Mouse (Mus musculus): ENCODE measurements around the gene Scp2. TPM values are rescaled to one million over a fixed set of nuclear protein-coding genes. Genes with fewer than 3 reads are reported as not detected.
A peak's percentile ranks its signal among the peaks of the same experiment; 100 is the strongest.

Scp2 gene
- total and polyA plus RNA-seq, 3 experiments: 65.8 to 84.4 TPM; not detected in 1

- Histone ChIP-seq H3K27ac (ENCODE audit: control insufficient read depth, low read depth, low read length) (no peak overlapping the region), H3K9ac (ENCODE audit: control insufficient read depth, low read depth, low read length, poor library complexity, severe bottlenecking) (no peak overlapping the region), H3K79me2 (ENCODE audit: control insufficient read depth, insufficient read depth, low read length, poor library complexity) (no peaks in the 10 kb centered on the region), H3K27me3 (ENCODE audit: control insufficient read depth in 1 of 2, insufficient read depth in 2 of 2, low read length in 2 of 2) (no peaks in the 10 kb centered on the region; a peak in 1 of 4 replicates), H3K9me3 (replicated peaks; ENCODE audit: insufficient read depth, low read length) (no peaks in the 10 kb centered on the region), H3K36me3 (ENCODE audit: control insufficient read depth in 1 of 2, insufficient read depth in 2 of 2, low read length in 2 of 2) (no peaks in the 10 kb centered on the region), H3K4me1 (ENCODE audit: control insufficient read depth in 1 of 2, insufficient read depth in 2 of 2, low read length in 2 of 2) (0 out of 4 replicates have a peak, but pooled peaks cover 0 to 2% of the 10 kb centered on the region in 2 experiments), H3K4me3 (ENCODE audit: control insufficient read depth in 1 of 2, insufficient read depth in 1 of 2, low read depth in 2 of 2, low read length in 2 of 2) (no peak overlapping the region)
- TF ChIP-seq RAD21 (IDR thresholded peaks at IDR 0.05; ENCODE audit: low read depth, low read length): peak; percentile 37
- peak; percentile 36 for TF ChIP-seq ZC3H11A (IDR thresholded peaks at IDR 0.05; ENCODE audit: low read depth, low read length)
- TF ChIP-seq CTCF (IDR thresholded peaks at IDR 0.05 in 2 of 3, conservative IDR thresholded peaks at IDR 0.05 in 1 of 3; ENCODE audit: control insufficient read depth in 1 of 3, insufficient read depth in 1 of 3, low read depth in 2 of 3, low read length in 3 of 3, poor library complexity in 1 of 3, severe bottlenecking in 1 of 3): peak; percentile 42 to 73 (median 58)
- TF ChIP-seq SMC3 (IDR thresholded peaks at IDR 0.05; ENCODE audit: low read depth, low read length): peak; percentile 50
- TF ChIP-seq MXI1 (IDR thresholded peaks at IDR 0.05; ENCODE audit: low read depth, low read length): 0 out of 2 replicates have a peak, but pooled peaks have one; percentile 31
- TF ChIP-seq TAL1 (IDR thresholded peaks at IDR 0.05; ENCODE audit: low read length): no peak
- no peak for TF ChIP-seq UBTF (IDR thresholded peaks at IDR 0.05; ENCODE audit: borderline replicate concordance, insufficient read depth, low read depth, low read length)
- peak; percentile 35 for DNase-seq (ENCODE audit: low read depth, low spot score)
Measured at GRCm38 (mm10) chr4:108015067-108015765, 129.6 kb downstream of the Scp2 start.

DNA sequence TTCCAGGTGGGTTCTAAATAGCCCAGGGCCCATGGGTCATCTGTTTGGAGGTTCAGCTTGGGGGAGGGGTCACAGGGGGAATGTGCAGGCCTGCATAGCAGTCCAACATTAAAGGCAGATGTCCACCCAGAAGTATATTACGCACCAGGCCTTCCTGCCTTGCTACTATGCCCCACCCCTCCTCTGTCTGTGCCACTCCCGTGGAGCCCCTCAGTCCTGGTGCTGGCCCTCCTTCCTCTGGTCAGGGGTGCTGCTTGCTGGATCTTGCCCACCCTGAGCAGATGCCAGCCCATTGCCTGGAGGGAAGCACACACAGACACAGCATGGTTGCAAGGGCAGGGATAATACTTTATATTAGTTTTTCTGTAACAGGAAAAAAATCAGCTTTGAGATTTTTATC, 130.3 kb downstream of the Scp2 start:
- no peak for DNase-seq (ENCODE audit: low read depth, low spot score)

GRCm38 (mm10) chr4:108008541-108008940, 136.3 kb downstream of the Scp2 start:
- Histone ChIP-seq H3K9me3 (replicated peaks; ENCODE audit: insufficient read depth, low read length) (no peaks in the 10 kb centered on the region), H3K4me3 (ENCODE audit: control insufficient read depth in 1 of 2, insufficient read depth in 1 of 2, low read depth in 2 of 2, low read length in 2 of 2) (no peak overlapping the region), H3K9ac (ENCODE audit: control insufficient read depth, low read depth, low read length, poor library complexity, severe bottlenecking) (no peak overlapping the region), H3K36me3 (ENCODE audit: control insufficient read depth in 1 of 2, insufficient read depth in 2 of 2, low read length in 2 of 2) (no peaks in the 10 kb centered on the region), H3K27ac (ENCODE audit: control insufficient read depth, low read depth, low read length) (no peak overlapping the region), H3K27me3 (ENCODE audit: control insufficient read depth in 1 of 2, insufficient read depth in 2 of 2, low read length in 2 of 2) (no peaks in the 10 kb centered on the region; a peak in 1 of 4 replicates), H3K79me2 (ENCODE audit: control insufficient read depth, insufficient read depth, low read length, poor library complexity) (no peaks in the 10 kb centered on the region), H3K4me1 (ENCODE audit: control insufficient read depth in 1 of 2, insufficient read depth in 2 of 2, low read length in 2 of 2) (no peaks in the 10 kb centered on the region)
- DNase-seq (ENCODE audit: low read depth, low spot score): peak; percentile 21
- TF ChIP-seq ZKSCAN1 (IDR thresholded peaks at IDR 0.05; ENCODE audit: low read depth, low read length): no peak
- no peak for TF ChIP-seq MYC (IDR thresholded peaks at IDR 0.05; ENCODE audit: low read depth, low read length)
- no peak for TF ChIP-seq MXI1 (IDR thresholded peaks at IDR 0.05; ENCODE audit: low read depth, low read length)
- TF ChIP-seq ZNF384 (IDR thresholded peaks at IDR 0.05; ENCODE audit: low read depth, low read length): no peak
- TF ChIP-seq MYB (IDR thresholded peaks at IDR 0.05; ENCODE audit: low read depth, low read length): no peak
- no peak for TF ChIP-seq TCF12 (IDR thresholded peaks at IDR 0.05; ENCODE audit: low read depth, low read length)
- no peak for TF ChIP-seq ELF1 (IDR thresholded peaks at IDR 0.05; ENCODE audit: low read depth, low read length)
- no peak for TF ChIP-seq GATA1 (IDR thresholded peaks at IDR 0.05; ENCODE audit: low read depth, low read length)
- no peak for TF ChIP-seq MAFK (IDR thresholded peaks at IDR 0.05; ENCODE audit: borderline replicate concordance, low read depth, low read length)
- no peak for TF ChIP-seq MAX (IDR thresholded peaks at IDR 0.05; ENCODE audit: low read length)
- no peak for TF ChIP-seq CTCF (IDR thresholded peaks at IDR 0.05 in 2 of 3, conservative IDR thresholded peaks at IDR 0.05 in 1 of 3; ENCODE audit: control insufficient read depth in 1 of 3, insufficient read depth in 1 of 3, low read depth in 2 of 3, low read length in 3 of 3, poor library complexity in 1 of 3, severe bottlenecking in 1 of 3)
- no peak for TF ChIP-seq E2F4 (IDR thresholded peaks at IDR 0.05; ENCODE audit: borderline replicate concordance, low read depth, low read length)
- no peak for TF ChIP-seq USF2 (IDR thresholded peaks at IDR 0.05; ENCODE audit: borderline replicate concordance in 1 of 2, insufficient read depth in 1 of 2, low read depth in 1 of 2, low read length in 2 of 2)
- no peak for TF ChIP-seq JUND (IDR thresholded peaks at IDR 0.05; ENCODE audit: low read depth, low read length)
- TF ChIP-seq SMC3 (IDR thresholded peaks at IDR 0.05; ENCODE audit: low read depth, low read length): no peak
- TF ChIP-seq ETS1 (IDR thresholded peaks at IDR 0.05; ENCODE audit: low read depth, low read length): no peak

More for the DNA sequence above, 130.3 kb downstream of the Scp2 start:
- Histone ChIP-seq H3K79me2 (ENCODE audit: control insufficient read depth, insufficient read depth, low read length, poor library complexity) (no peaks in the 10 kb centered on the region), H3K27ac (ENCODE audit: control insufficient read depth, low read depth, low read length) (no peak overlapping the region), H3K27me3 (ENCODE audit: control insufficient read depth in 1 of 2, insufficient read depth in 2 of 2, low read length in 2 of 2) (no peaks in the 10 kb centered on the region; a peak in 1 of 4 replicates), H3K4me3 (ENCODE audit: control insufficient read depth in 1 of 2, insufficient read depth in 1 of 2, low read depth in 2 of 2, low read length in 2 of 2) (no peak overlapping the region), H3K9me3 (replicated peaks; ENCODE audit: insufficient read depth, low read length) (no peaks in the 10 kb centered on the region), H3K4me1 (ENCODE audit: control insufficient read depth in 1 of 2, insufficient read depth in 2 of 2, low read length in 2 of 2) (0 out of 4 replicates have a peak, but pooled peaks cover 0 to 2% of the 10 kb centered on the region in 2 experiments), H3K9ac (ENCODE audit: control insufficient read depth, low read depth, low read length, poor library complexity, severe bottlenecking) (no peak overlapping the region), H3K36me3 (ENCODE audit: control insufficient read depth in 1 of 2, insufficient read depth in 2 of 2, low read length in 2 of 2) (no peaks in the 10 kb centered on the region)
- TF ChIP-seq ETS1 (IDR thresholded peaks at IDR 0.05; ENCODE audit: low read depth, low read length) (no peak), POLR2AphosphoS2 (IDR thresholded peaks at IDR 0.05; ENCODE audit: low read length) (no peak), JUND (IDR thresholded peaks at IDR 0.05; ENCODE audit: low read depth, low read length) (no peak), MEF2A (IDR thresholded peaks at IDR 0.05; ENCODE audit: extremely low read depth, insufficient replicate concordance, low read depth, low read length, poor library complexity, severe bottlenecking) (no peak), CHD1 (IDR thresholded peaks at IDR 0.05; ENCODE audit: low read depth, low read length) (no peak), BHLHE40 (IDR thresholded peaks at IDR 0.05; ENCODE audit: borderline replicate concordance, low read depth, low read length) (no peak), SIN3A (IDR thresholded peaks at IDR 0.05; ENCODE audit: low read length) (no peak), USF2 (IDR thresholded peaks at IDR 0.05; ENCODE audit: borderline replicate concordance in 1 of 2, insufficient read depth in 1 of 2, low read depth in 1 of 2, low read length in 2 of 2) (no peak), KAT2A (conservative IDR thresholded peaks at IDR 0.05; ENCODE audit: low read depth, low read length) (no peak), ZNF384 (IDR thresholded peaks at IDR 0.05; ENCODE audit: low read depth, low read length) (no peak)

All from MEL (cell line).